Mouse (Mus musculus) limb, embryonic 14.5 days (tissue): ENCODE data around the gene Spag8. TPM values are rescaled to one million over a fixed set of nuclear protein-coding genes. Genes with fewer than 3 reads are reported as not detected.

Source experiments
- ATAC-seq: fragments of 200-750 bp; cut with Nextera tagmentation; 2 replicates; pipeline ENCODE4 v1.8.0; 2017; ENCODE audit warnings: low read depth, moderate number of reproducible peaks, moderate TSS enrichment; ENCODE audit not compliant: low FRiP score
- DNase-seq: peaks from one replicate; pipeline ENCODE4 v3.0.0-alpha.2; 2015; ENCODE audit warnings: low spot score
- H3K27ac ChIP-seq: fragments of 300-500 bp; sonication (generic); replicated peaks from 2 replicates; pipeline ENCODE4 v1.5.1; 2014; ENCODE audit warnings: low read depth, mild to moderate bottlenecking, low read length, moderate library complexity, mixed read lengths
- H3K27me3 ChIP-seq: fragments of 300-500 bp; sonication (generic); 2 replicates; pipeline ENCODE4 v1.6.1; 2014; ENCODE audit warnings: low read length, mixed read lengths; ENCODE audit not compliant: control insufficient read depth, insufficient read depth
- H3K36me3 ChIP-seq: fragments of 300-500 bp; sonication (generic); 2 replicates; pipeline ENCODE4 v1.6.1; 2014; ENCODE audit warnings: mild to moderate bottlenecking, low read length, moderate library complexity, mixed read lengths; ENCODE audit not compliant: control insufficient read depth, insufficient read depth
- H3K4me1 ChIP-seq: fragments of 300-500 bp; sonication (generic); 2 replicates; pipeline ENCODE4 v1.6.1; 2014; ENCODE audit warnings: antibody characterized with exemption, low read length, mixed read lengths; ENCODE audit not compliant: control insufficient read depth, insufficient read depth
- H3K4me2 ChIP-seq: fragments of 300-500 bp; sonication (generic); replicated peaks from 2 replicates; pipeline ENCODE4 v1.6.1; 2014; ENCODE audit warnings: low read depth, mild to moderate bottlenecking, low read length, moderate library complexity; ENCODE audit not compliant: severe bottlenecking
- H3K4me3 ChIP-seq: fragments of 300-500 bp; sonication (generic); replicated peaks from 2 replicates; pipeline ENCODE4 v1.5.1; 2014; ENCODE audit warnings: low read length
- H3K9ac ChIP-seq: fragments of 300-500 bp; sonication (generic); 2 replicates; pipeline ENCODE4 v1.6.1; 2014; ENCODE audit warnings: mild to moderate bottlenecking, low read depth, low read length, moderate library complexity; ENCODE audit not compliant: severe bottlenecking
- H3K9me3 ChIP-seq: fragments of 300-500 bp; sonication (generic); 2 replicates; pipeline ENCODE4 v1.6.1; 2016; ENCODE audit warnings: low read length; ENCODE audit not compliant: control insufficient read depth
- POLR2A ChIP-seq: fragments of 200-500 bp; IDR thresholded peaks from 2 replicates; pipeline ENCODE4 v1.8.0; 2012; ENCODE audit warnings: inconsistent platforms, mild to moderate bottlenecking, moderate library complexity, borderline replicate concordance; ENCODE audit not compliant: insufficient read depth, insufficient read length; ENCODE audit errors: extremely low read depth
- WGBS: fragments of 180-500 bp; shearing (Covaris S2); extraction: QIAGEN DNeasy Blood & Tissue Kit; methylation state at CpG from one replicate; pipeline ENCODE4 v1.1.7; 2014; 5-methylcytosine and 5-hydroxymethylcytosine counted together
- polyA plus RNA-seq, 2 experiments: library from polyadenylated mRNA; depleted of rRNA in 1 of 2; stranded (reverse) in 1 of 2; unstranded in 1 of 2; fragments of >200 nt; fragmentation: Nextera tagmentation in 1 of 2; extraction: Ambion mirVana in 1 of 2; gene quantifications; 2 replicates each; pipeline versions ENCODE4 v1.2.1 to v1.2.3; 2012 to 2014

The Spag8 gene
- polyA plus RNA-seq, 2 experiments: 0.61 to 1.8 TPM

DNA sequence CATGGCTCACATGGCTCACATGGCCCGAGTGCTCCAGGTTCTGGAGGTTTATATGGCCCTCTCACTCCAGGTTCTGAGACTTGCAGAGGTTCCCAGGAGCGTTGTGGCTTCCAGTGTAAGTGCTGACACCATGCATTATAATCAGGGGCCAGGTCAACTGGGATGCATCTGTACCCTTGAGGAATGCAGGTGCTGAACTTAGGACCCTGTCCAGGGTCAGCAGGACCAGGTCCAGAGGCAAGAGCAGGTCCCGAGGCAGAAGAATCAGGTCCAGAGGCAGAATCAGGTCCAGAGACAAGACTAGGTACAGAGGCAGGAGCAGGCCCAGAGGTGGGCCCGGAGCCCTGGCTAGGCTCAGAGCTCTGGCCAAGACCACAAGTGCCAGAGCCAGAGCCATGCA, 668 bp downstream of the Spag8 start:
- Histone ChIP-seq H3K9me3 (peaks cover 7% of the 10 kb centered on the region; the same call in 1 of the 2 replicates), H3K27ac (no peak overlapping the region), H3K9ac (no peak overlapping the region), H3K36me3 (peaks cover 31% of the 10 kb centered on the region), H3K4me3 (no peak overlapping the region), H3K4me2 (no peak overlapping the region), H3K4me1 (peaks cover 5% of the 10 kb centered on the region; the same call in 1 of the 2 replicates), H3K27me3 (no peaks in the 10 kb centered on the region)
- no peak for TF ChIP-seq POLR2A
- DNase-seq (no peak), ATAC-seq (no peak)
- 95% methylated on average over 4 of the region's 4 CpGs for WGBS

GRCm38 (mm10) chr4:43649783-43650182, 3.6 kb downstream of the Spag8 start:
- H3K9ac ChIP-seq: no peak overlapping the region
- H3K4me2 ChIP-seq: no peak overlapping the region
- no peaks in the 10 kb centered on the region for H3K27me3 ChIP-seq
- DNase-seq: no peak
- TF ChIP-seq POLR2A: no peak
- no peaks in the 10 kb centered on the region for H3K4me1 ChIP-seq
- H3K27ac ChIP-seq: no peak overlapping the region
- peaks cover 7% of the 10 kb centered on the region; the same call in 1 of the 2 replicates for H3K9me3 ChIP-seq
- 93% methylated on average over 3 of the region's 3 CpGs for WGBS
- no peak for ATAC-seq
- peaks cover 44% of the 10 kb centered on the region for H3K36me3 ChIP-seq
- H3K4me3 ChIP-seq: no peak overlapping the region

GRCm38 (mm10) chr4:43640491-43640890, 12.9 kb downstream of the Spag8 start:
- Histone ChIP-seq H3K4me3 (no peak overlapping the region), H3K27me3 (no peaks in the 10 kb centered on the region), H3K27ac (no peak overlapping the region), H3K36me3 (peaks cover 37% of the 10 kb centered on the region), H3K4me1 (no peaks in the 10 kb centered on the region), H3K4me2 (no peak overlapping the region), H3K9me3 (no peaks in the 10 kb centered on the region), H3K9ac (no peak overlapping the region)
- DNase-seq: no peak
- ATAC-seq: no peak
- no peak for TF ChIP-seq POLR2A
- 89% methylated on average over 6 of the region's 6 CpGs for WGBS

DNA sequence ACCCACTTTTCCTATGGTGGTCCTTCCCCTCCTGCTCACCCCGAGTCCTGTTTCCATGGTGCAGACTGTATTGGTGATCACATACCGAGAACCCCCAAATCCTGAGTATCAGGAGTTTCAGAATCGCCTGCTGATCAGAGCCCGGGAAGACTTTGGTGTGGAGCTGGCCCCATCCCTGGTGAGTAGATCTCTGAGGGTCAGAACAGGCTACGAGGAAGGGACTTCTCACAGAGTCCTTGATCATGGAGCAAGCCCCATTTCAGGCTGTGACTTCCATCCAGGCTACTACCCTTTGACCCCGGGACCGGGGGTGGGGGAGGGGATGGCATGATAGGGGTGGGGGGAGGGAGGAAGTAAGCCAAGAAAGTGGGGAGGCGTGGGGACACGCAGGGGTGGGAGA, 13.3 kb downstream of the Spag8 start:
- H3K9ac ChIP-seq: no peak overlapping the region
- TF ChIP-seq POLR2A: no peak
- WGBS: 71% methylated on average over 9 of the region's 9 CpGs
- H3K27ac ChIP-seq: no peak overlapping the region
- H3K4me1 ChIP-seq: no peaks in the 10 kb centered on the region
- no peak overlapping the region for H3K4me2 ChIP-seq
- H3K36me3 ChIP-seq: peaks cover 33% of the 10 kb centered on the region
- no peak overlapping the region for H3K4me3 ChIP-seq
- ATAC-seq: no peak
- no peaks in the 10 kb centered on the region for H3K27me3 ChIP-seq
- no peak for DNase-seq
- H3K9me3 ChIP-seq: no peaks in the 10 kb centered on the region

- H3K4me2 ChIP-seq: no peak overlapping the region
- peaks cover 7% of the 10 kb centered on the region; the same call in 1 of the 2 replicates for H3K36me3 ChIP-seq
- no peak overlapping the region for H3K9ac ChIP-seq
- TF ChIP-seq POLR2A: no peak
- H3K27ac ChIP-seq: no peak overlapping the region
- peaks cover 21% of the 10 kb centered on the region for H3K4me1 ChIP-seq
- ATAC-seq (no peak), DNase-seq (no peak)
- WGBS: 72% methylated on average over 6 of the region's 6 CpGs
- H3K27me3 ChIP-seq: no peaks in the 10 kb centered on the region
- no peak overlapping the region for H3K4me3 ChIP-seq
- no peaks in the 10 kb centered on the region for H3K9me3 ChIP-seq
Measured at GRCm38 (mm10) chr4:43636751-43637150, 16.6 kb downstream of the Spag8 start.
